Mouse (Mus musculus): Measurements from ENCODE around the gene Rab3c. TPM values are rescaled to one million over a fixed set of nuclear protein-coding genes. Genes with fewer than 3 reads are reported as not detected.
A peak's percentile ranks its signal among the peaks of the same experiment; 100 is the strongest.

Gene Rab3c
- polyA plus RNA-seq, 1 experiment: 0.05 TPM

- TF ChIP-seq REST (IDR thresholded peaks at IDR 0.05; ENCODE audit: insufficient read depth, insufficient read length): no peak
- no peak for TF ChIP-seq CEBPB (IDR thresholded peaks at IDR 0.05; ENCODE audit: insufficient read depth, poor library complexity, severe bottlenecking)
- TF ChIP-seq USF1 (IDR thresholded peaks at IDR 0.05; ENCODE audit: low read depth): no peak
- TF ChIP-seq POLR2AphosphoS2 (IDR thresholded peaks at IDR 0.05; ENCODE audit: insufficient read length, low read depth): no peak
- TF ChIP-seq TCF12 (IDR thresholded peaks at IDR 0.05; ENCODE audit: insufficient read depth, poor library complexity, severe bottlenecking): no peak
- no peak for TF ChIP-seq E2F4 (IDR thresholded peaks at IDR 0.05; ENCODE audit: insufficient read depth)
- TF ChIP-seq MYOG (IDR thresholded peaks at IDR 0.05; ENCODE audit: control insufficient read depth in 1 of 3, insufficient read depth in 1 of 3, insufficient read length in 2 of 3, low read depth in 2 of 3): no peak
- no peak for TF ChIP-seq MYOD1 (IDR thresholded peaks at IDR 0.05; ENCODE audit: control insufficient read depth in 1 of 3, insufficient read length in 2 of 3, low read depth in 2 of 3)
- no peak for TF ChIP-seq MAX (IDR thresholded peaks at IDR 0.05; ENCODE audit: low read depth)
- TF ChIP-seq POLR2A (IDR thresholded peaks at IDR 0.05; ENCODE audit: insufficient read length, low read depth): no peak
- TF ChIP-seq SRF (IDR thresholded peaks at IDR 0.05; ENCODE audit: control insufficient read depth, insufficient read length, low read depth): no peak
- no peak for TF ChIP-seq TCF3 (IDR thresholded peaks at IDR 0.05; ENCODE audit: insufficient read length, low read depth)
- Histone ChIP-seq H3K4me2 (ENCODE audit: low read depth) (no peak overlapping the region), H3ac (ENCODE audit: control insufficient read depth, insufficient read length) (no peak overlapping the region), H3K36me3 (ENCODE audit: control insufficient read depth, insufficient read depth) (no peaks in the 10 kb centered on the region), H3K79me2 (ENCODE audit: control insufficient read depth, insufficient read depth) (no peaks in the 10 kb centered on the region), H3K27me3 (ENCODE audit: control insufficient read depth, insufficient read depth, insufficient read length) (no peaks in the 10 kb centered on the region), H3K4me3 (no peak overlapping the region)
Measured at GRCm38 (mm10) chr13:110237209-110237935, 43.4 kb downstream of the Rab3c start.

- TF ChIP-seq USF1 (IDR thresholded peaks at IDR 0.05; ENCODE audit: low read depth): no peak
- TF ChIP-seq E2F4 (IDR thresholded peaks at IDR 0.05; ENCODE audit: insufficient read depth): no peak
- TF ChIP-seq MAX (IDR thresholded peaks at IDR 0.05; ENCODE audit: low read depth): no peak
- TF ChIP-seq POLR2A (IDR thresholded peaks at IDR 0.05; ENCODE audit: insufficient read length, low read depth): no peak
- TF ChIP-seq TCF3 (IDR thresholded peaks at IDR 0.05; ENCODE audit: insufficient read length, low read depth): no peak
- no peak for TF ChIP-seq CEBPB (IDR thresholded peaks at IDR 0.05; ENCODE audit: insufficient read depth, poor library complexity, severe bottlenecking)
- TF ChIP-seq MYOD1 (IDR thresholded peaks at IDR 0.05; ENCODE audit: control insufficient read depth in 1 of 3, insufficient read length in 2 of 3, low read depth in 2 of 3): no peak
- TF ChIP-seq REST (IDR thresholded peaks at IDR 0.05; ENCODE audit: insufficient read depth, insufficient read length): no peak
- TF ChIP-seq SRF (IDR thresholded peaks at IDR 0.05; ENCODE audit: control insufficient read depth, insufficient read length, low read depth): no peak
- TF ChIP-seq POLR2AphosphoS2 (IDR thresholded peaks at IDR 0.05; ENCODE audit: insufficient read length, low read depth): no peak
- no peak for TF ChIP-seq MYOG (IDR thresholded peaks at IDR 0.05; ENCODE audit: control insufficient read depth in 1 of 3, insufficient read depth in 1 of 3, insufficient read length in 2 of 3, low read depth in 2 of 3)
- TF ChIP-seq TCF12 (IDR thresholded peaks at IDR 0.05; ENCODE audit: insufficient read depth, poor library complexity, severe bottlenecking): no peak
- no peak overlapping the region for H3ac ChIP-seq (ENCODE audit: control insufficient read depth, insufficient read length)
- H3K4me2 ChIP-seq (ENCODE audit: low read depth): no peak overlapping the region
- H3K4me3 ChIP-seq: no peak overlapping the region
- no peaks in the 10 kb centered on the region for H3K79me2 ChIP-seq (ENCODE audit: control insufficient read depth, insufficient read depth)
- no peaks in the 10 kb centered on the region for H3K27me3 ChIP-seq (ENCODE audit: control insufficient read depth, insufficient read depth, insufficient read length)
- no peaks in the 10 kb centered on the region for H3K36me3 ChIP-seq (ENCODE audit: control insufficient read depth, insufficient read depth)
Measured at GRCm38 (mm10) chr13:110233364-110233763, 47.4 kb downstream of the Rab3c start.

GRCm38 (mm10) chr13:110231086-110231688 is 49.6 kb downstream of the Rab3c start:
- H3K4me3 ChIP-seq: no peak overlapping the region
- H3K27me3 ChIP-seq (ENCODE audit: control insufficient read depth, insufficient read depth, insufficient read length): no peaks in the 10 kb centered on the region
- no peak overlapping the region for H3ac ChIP-seq (ENCODE audit: control insufficient read depth, insufficient read length)
- no peak for TF ChIP-seq E2F4 (IDR thresholded peaks at IDR 0.05; ENCODE audit: insufficient read depth)
- TF ChIP-seq TCF12 (IDR thresholded peaks at IDR 0.05; ENCODE audit: insufficient read depth, poor library complexity, severe bottlenecking): no peak
- TF ChIP-seq REST (IDR thresholded peaks at IDR 0.05; ENCODE audit: insufficient read depth, insufficient read length): no peak
- no peak for TF ChIP-seq MYOG (IDR thresholded peaks at IDR 0.05; ENCODE audit: control insufficient read depth in 1 of 3, insufficient read depth in 1 of 3, insufficient read length in 2 of 3, low read depth in 2 of 3)
- TF ChIP-seq MYOD1 (IDR thresholded peaks at IDR 0.05; ENCODE audit: control insufficient read depth in 1 of 3, insufficient read length in 2 of 3, low read depth in 2 of 3): no peak
- no peak for TF ChIP-seq USF1 (IDR thresholded peaks at IDR 0.05; ENCODE audit: low read depth)
- no peak for TF ChIP-seq TCF3 (IDR thresholded peaks at IDR 0.05; ENCODE audit: insufficient read length, low read depth)
- TF ChIP-seq POLR2A (IDR thresholded peaks at IDR 0.05; ENCODE audit: insufficient read length, low read depth): no peak
- no peak for TF ChIP-seq POLR2AphosphoS2 (IDR thresholded peaks at IDR 0.05; ENCODE audit: insufficient read length, low read depth)
- H3K79me2 ChIP-seq (ENCODE audit: control insufficient read depth, insufficient read depth): no peaks in the 10 kb centered on the region
- H3K4me2 ChIP-seq (ENCODE audit: low read depth): no peak overlapping the region
- H3K36me3 ChIP-seq (ENCODE audit: control insufficient read depth, insufficient read depth): no peaks in the 10 kb centered on the region

- Histone ChIP-seq H3K79me2 (ENCODE audit: control insufficient read depth, insufficient read depth) (no peaks in the 10 kb centered on the region), H3K4me3 (no peak overlapping the region), H3K36me3 (ENCODE audit: control insufficient read depth, insufficient read depth) (no peaks in the 10 kb centered on the region), H3ac (ENCODE audit: control insufficient read depth, insufficient read length) (no peak overlapping the region), H3K4me2 (ENCODE audit: low read depth) (peak overlapping the region; percentile 28), H3K27me3 (ENCODE audit: control insufficient read depth, insufficient read depth, insufficient read length) (no peaks in the 10 kb centered on the region)
- TF ChIP-seq SRF (IDR thresholded peaks at IDR 0.05; ENCODE audit: control insufficient read depth, insufficient read length, low read depth) (no peak), E2F4 (IDR thresholded peaks at IDR 0.05; ENCODE audit: insufficient read depth) (no peak), POLR2AphosphoS2 (IDR thresholded peaks at IDR 0.05; ENCODE audit: insufficient read length, low read depth) (no peak), TCF12 (IDR thresholded peaks at IDR 0.05; ENCODE audit: insufficient read depth, poor library complexity, severe bottlenecking) (no peak), MAX (IDR thresholded peaks at IDR 0.05; ENCODE audit: low read depth) (no peak), CEBPB (IDR thresholded peaks at IDR 0.05; ENCODE audit: insufficient read depth, poor library complexity, severe bottlenecking) (no peak), TCF3 (IDR thresholded peaks at IDR 0.05; ENCODE audit: insufficient read length, low read depth) (no peak), MYOD1 (IDR thresholded peaks at IDR 0.05; ENCODE audit: control insufficient read depth in 1 of 3, insufficient read length in 2 of 3, low read depth in 2 of 3) (no peak), POLR2A (IDR thresholded peaks at IDR 0.05; ENCODE audit: insufficient read length, low read depth) (no peak), REST (IDR thresholded peaks at IDR 0.05; ENCODE audit: insufficient read depth, insufficient read length) (no peak), USF1 (IDR thresholded peaks at IDR 0.05; ENCODE audit: low read depth) (no peak), MYOG (IDR thresholded peaks at IDR 0.05; ENCODE audit: control insufficient read depth in 1 of 3, insufficient read depth in 1 of 3, insufficient read length in 2 of 3, low read depth in 2 of 3) (no peak)
Measured at GRCm38 (mm10) chr13:110230046-110230445, 50.8 kb downstream of the Rab3c start.
